Mouse (Mus musculus): ENCODE measurements around the gene Prss48. TPM values are rescaled to one million over a fixed set of nuclear protein-coding genes. Genes with fewer than 3 reads are reported as not detected.

The Prss48 gene
- total RNA-seq (2023): not detected

GRCm38 (mm10) chr3:86002423-86002822 is at the start of gene Prss48:
TSS of gene Prss48 (minus strand) at chr3:86002491.

GRCm38 (mm10) chr3:85970742-85971598 is 31.3 kb downstream of the Prss48 start, which contains the start of gene Sh3d19:
TSS of gene Sh3d19 (plus strand) at chr3:85971109.

Other genes with a start within 250 kb of the Prss48 start
- gene Fam160a1, start 185.2 kb downstream of the Prss48 start, total RNA-seq (2023): under 1 TPM; 0.70 to 0.77 TPM
- under 1 TPM in 1 of 2 experiments, not detected in 1; 0.77 TPM for gene Glt28d2, start 115.0 kb downstream of the Prss48 start, total RNA-seq (2023)
- under 1 TPM in 1 of 2 experiments, not detected in 1; 0.87 TPM for gene Gm37240, start 115.0 kb downstream of the Prss48 start, total RNA-seq (2023)
- under 1 TPM; 0.41 to 0.73 TPM for gene Sh3d19, start 31.4 kb downstream of the Prss48 start, total RNA-seq (2023)
- 1,000 to 10,000 TPM; 2,586 to 2,674 TPM for gene Rps3a1, start 140.2 kb upstream of the Prss48 start, total RNA-seq (2023)
- gene Lrba, start 222.2 kb upstream of the Prss48 start, total RNA-seq (2023): 10 to 100 TPM; 66.4 to 77.9 TPM

Data from T-cell, adult 66 days (primary cell).